Mouse (Mus musculus) forebrain, embryonic 15.5 days (tissue): ENCODE data around the gene Cldn16. TPM values are rescaled to one million over a fixed set of nuclear protein-coding genes. Genes with fewer than 3 reads are reported as not detected.

Experiments
- polyA plus RNA-seq: library from polyadenylated mRNA; unstranded; fragments of >200 nt; fragmentation: Nextera tagmentation; extraction: Ambion mirVana; gene quantifications from 2 replicates; pipeline ENCODE4 v1.2.1, GENCODE M21; 2015

Gene Cldn16
- polyA plus RNA-seq, 1 experiment from 2014 or later = not detected

Other genes starting within 250 kb of the Cldn16 start
- 2.2 and 5.2 TPM in 2 replicates for gene Cldn1, start 91.3 kb upstream of the Cldn16 start, polyA plus RNA-seq
- 0.26 TPM in 1 of 2 replicates, not detected in the other for gene Tmem207, start 63.6 kb downstream of the Cldn16 start, polyA plus RNA-seq
- gene Il1rap, start 118.6 kb downstream of the Cldn16 start, polyA plus RNA-seq = 4.2 and 5.3 TPM in 2 replicates